Mouse (Mus musculus) ES-Bruce4 (cell line): ENCODE results near the gene Cpsf4l. TPM values are rescaled to one million over a fixed set of nuclear protein-coding genes. Genes with fewer than 3 reads are reported as not detected.
A peak's percentile ranks its signal among the peaks of the same experiment; 100 is the strongest.
"Not testable (repeated sequence)": the region's sequence is repeated elsewhere in the genome, so short reads cannot be mapped to it uniquely, and the experiment has no call there.

Experiments used
- H3K27ac ChIP-seq: 2 replicates; pipeline ENCODE4 v1.5.1; 2012; ENCODE audit warnings: low read length, inconsistent platforms; ENCODE audit not compliant: insufficient read depth
- H3K27me3 ChIP-seq: 2 replicates; pipeline ENCODE4 v1.6.1; 2012; ENCODE audit warnings: mild to moderate bottlenecking, low read length, inconsistent platforms; ENCODE audit not compliant: control insufficient read depth, poor library complexity, insufficient read depth, severe bottlenecking
- H3K36me3 ChIP-seq: 2 replicates; pipeline ENCODE4 v1.6.1; 2012; ENCODE audit warnings: inconsistent platforms, mild to moderate bottlenecking, low read length, moderate library complexity; ENCODE audit not compliant: control insufficient read depth, poor library complexity, insufficient read depth, severe bottlenecking
- H3K4me1 ChIP-seq: one replicate; pipeline ENCODE4 v1.8.1; 2011; ENCODE audit warnings: low read length; ENCODE audit not compliant: control insufficient read depth, insufficient read depth
- H3K4me3 ChIP-seq: 2 replicates; pipeline ENCODE4 v1.5.1; 2011; ENCODE audit warnings: low read depth, mild to moderate bottlenecking, low read length
- H3K9ac ChIP-seq: 2 replicates; pipeline ENCODE4 v1.6.1; 2012; ENCODE audit warnings: low read depth, mild to moderate bottlenecking, inconsistent platforms; ENCODE audit not compliant: poor library complexity, severe bottlenecking
- H3K9me3 ChIP-seq: replicated peaks from 2 replicates; pipeline ENCODE4 v1.6.1; 2012; ENCODE audit warnings: mild to moderate bottlenecking, low read length, inconsistent platforms; ENCODE audit not compliant: control insufficient read depth, poor library complexity, insufficient read depth, severe bottlenecking
- CTCF ChIP-seq: IDR thresholded peaks from one replicate; pipeline ENCODE4 v1.8.1; 2011; ENCODE audit warnings: low read depth, low read length
- EP300 ChIP-seq: IDR thresholded peaks from 2 replicates; pipeline ENCODE4 v1.6.1; 2011; ENCODE audit warnings: low read depth, low read length; ENCODE audit not compliant: insufficient read depth
- POLR2A ChIP-seq: IDR thresholded peaks from one replicate; pipeline ENCODE4 v1.8.1; 2011; ENCODE audit warnings: low read length; ENCODE audit not compliant: insufficient read depth
- polyA plus RNA-seq: library from polyadenylated mRNA; stranded (reverse); fragments of >200 nt; gene quantifications from 2 replicates; pipeline ENCODE4 v1.2.4, GENCODE M21; 2011; ENCODE audit warnings: low read depth; ENCODE audit not compliant: missing spikeins, insufficient read depth, insufficient read length

The Cpsf4l gene
- polyA plus RNA-seq, 1 experiment, result 18.0 TPM

- H3K4me1 ChIP-seq, result peaks cover 2% of the 10 kb centered on the region
- no peak overlapping the region for H3K27ac ChIP-seq
- H3K4me3 ChIP-seq, result no peak overlapping the region
- H3K36me3 ChIP-seq, result peaks cover 26% of the 10 kb centered on the region
- no peaks in the 10 kb centered on the region for H3K9me3 ChIP-seq
- no peaks in the 10 kb centered on the region for H3K27me3 ChIP-seq
- TF ChIP-seq POLR2A, result no peak
- TF ChIP-seq EP300, result no peak
- TF ChIP-seq CTCF, result no peak
- H3K9ac ChIP-seq, result no peak overlapping the region
Measured at GRCm38 (mm10) chr11:113664279-113664678, 45.5 kb downstream of the Cpsf4l start.

- Histone ChIP-seq H3K27ac (no peak overlapping the region), H3K9ac (no peak overlapping the region), H3K4me1 (peaks cover 2% of the 10 kb centered on the region), H3K4me3 (no peak overlapping the region), H3K36me3 (peaks cover 24% of the 10 kb centered on the region), H3K9me3 (no peaks in the 10 kb centered on the region), H3K27me3 (no peaks in the 10 kb centered on the region)
- TF ChIP-seq CTCF, result no peak
- TF ChIP-seq POLR2A, result no peak
- no peak for TF ChIP-seq EP300
Measured at GRCm38 (mm10) chr11:113661835-113662351, 47.9 kb downstream of the Cpsf4l start.

GRCm38 (mm10) chr11:113660940-113661339, 48.9 kb downstream of the Cpsf4l start:
- H3K4me3 ChIP-seq, result no peak overlapping the region
- H3K36me3 ChIP-seq, result peaks cover 28% of the 10 kb centered on the region
- H3K4me1 ChIP-seq, result peaks cover 2% of the 10 kb centered on the region
- TF ChIP-seq CTCF (no peak), EP300 (no peak)
- H3K27ac ChIP-seq, result no peak overlapping the region
- no peaks in the 10 kb centered on the region for H3K9me3 ChIP-seq
- H3K27me3 ChIP-seq, result no peaks in the 10 kb centered on the region
- H3K9ac ChIP-seq, result no peak overlapping the region

- peaks cover 36% of the 10 kb centered on the region for H3K36me3 ChIP-seq
- H3K27me3 ChIP-seq, H3K9me3 ChIP-seq, H3K4me1 ChIP-seq, H3K27ac ChIP-seq, H3K4me3 ChIP-seq, H3K9ac ChIP-seq: not testable (repeated sequence)
Measured at GRCm38 (mm10) chr11:113660213-113660612, 49.6 kb downstream of the Cpsf4l start.

GRCm38 (mm10) chr11:113658763-113659162, 51.1 kb downstream of the Cpsf4l start:
- Histone ChIP-seq H3K4me1 (peaks cover 2% of the 10 kb centered on the region), H3K4me3 (no peak overlapping the region), H3K36me3 (peaks cover 45% of the 10 kb centered on the region), H3K9me3 (no peaks in the 10 kb centered on the region), H3K27me3 (no peaks in the 10 kb centered on the region), H3K9ac (no peak overlapping the region), H3K27ac (peak overlapping the region; percentile 26; the same call in 1 of the 2 replicates)
- TF ChIP-seq EP300 (no peak), POLR2A (no peak), CTCF (no peak)

GRCm38 (mm10) chr11:113658319-113658718, 51.5 kb downstream of the Cpsf4l start:
- Histone ChIP-seq H3K36me3 (peaks cover 41% of the 10 kb centered on the region), H3K27ac (no peak overlapping the region), H3K27me3 (no peaks in the 10 kb centered on the region), H3K9ac (no peak overlapping the region), H3K4me1 (peaks cover 2% of the 10 kb centered on the region), H3K4me3 (no peak overlapping the region), H3K9me3 (no peaks in the 10 kb centered on the region)
- TF ChIP-seq CTCF, result no peak
- no peak for TF ChIP-seq EP300
- no peak for TF ChIP-seq POLR2A
